ENCODE assay signal across 14 mouse cellular contexts in genomic region chr9:94839204-94839603, GRCm38 (mm10).
DNase-seq lines count a peak whose midpoint lies in the region; ATAC-seq and TF ChIP-seq lines count a peak whose summit lies in the region.
"Had no signal": no experiment of that assay in that cellular context is flagged by ENCODE, and none has a peak within 500 bp of the region (broad histone marks: within the 10 kb centered on the region; RNA-seq: fewer than 3 reads in every experiment).

No protein-coding gene starts in this region.

- no peaks in the 10 kb centered on the region for H3K27me3 ChIP-seq in hindbrain, embryonic 11.5 days (ENCODE audit: control insufficient read depth, insufficient read depth, low read length)
- no peaks in the 10 kb centered on the region for H3K27me3 ChIP-seq in hindbrain, embryonic 10.5 days (ENCODE audit: insufficient read depth, poor library complexity, severe bottlenecking)
- no peaks in the 10 kb centered on the region for H3K27me3 ChIP-seq in hindbrain, embryonic 14.5 days (ENCODE audit: control insufficient read depth, insufficient read depth, low read length)
- no peaks in the 10 kb centered on the region for H3K27me3 ChIP-seq in midbrain, embryonic 15.5 days (replicated peaks)
- no peaks in the 10 kb centered on the region for H3K27me3 ChIP-seq in liver, embryonic 12.5 days (replicated peaks)
- H3K27me3 ChIP-seq: kidney, embryonic 15.5 days had no signal

- H3K36me3 ChIP-seq in hindbrain, embryonic 11.5 days (ENCODE audit: control insufficient read depth, insufficient read depth, low read length): no peaks in the 10 kb centered on the region
- no peaks in the 10 kb centered on the region for H3K36me3 ChIP-seq in hindbrain, embryonic 10.5 days
- H3K36me3 ChIP-seq in hindbrain, embryonic 14.5 days (replicated peaks; ENCODE audit: control insufficient read depth, insufficient read depth): no peaks in the 10 kb centered on the region
- H3K36me3 ChIP-seq in midbrain, embryonic 15.5 days (replicated peaks): no peaks in the 10 kb centered on the region
- H3K36me3 ChIP-seq in liver, embryonic 12.5 days: no peaks in the 10 kb centered on the region
- H3K36me3 ChIP-seq: kidney, embryonic 15.5 days had no signal

- H3K4me3 ChIP-seq in hindbrain, embryonic 11.5 days (ENCODE audit: low read depth, low read length): no peak overlapping the region
- no peak overlapping the region for H3K4me3 ChIP-seq in hindbrain, embryonic 10.5 days
- H3K4me3 ChIP-seq in hindbrain, embryonic 14.5 days (replicated peaks; ENCODE audit: low read length): no peak overlapping the region
- no peak overlapping the region for H3K4me3 ChIP-seq in midbrain, embryonic 15.5 days
- H3K4me3 ChIP-seq in liver, embryonic 12.5 days: no peak overlapping the region
- H3K4me3 ChIP-seq: kidney, embryonic 15.5 days had no signal

- H3K9me3 ChIP-seq in hindbrain, embryonic 11.5 days (ENCODE audit: control insufficient read depth, low read length): no peaks in the 10 kb centered on the region
- H3K9me3 ChIP-seq in hindbrain, embryonic 10.5 days: no peaks in the 10 kb centered on the region
- no peaks in the 10 kb centered on the region for H3K9me3 ChIP-seq in hindbrain, embryonic 14.5 days (ENCODE audit: control insufficient read depth, low read length)
- no peaks in the 10 kb centered on the region for H3K9me3 ChIP-seq in midbrain, embryonic 15.5 days
- H3K9me3 ChIP-seq in liver, embryonic 12.5 days (replicated peaks): no peaks in the 10 kb centered on the region
- H3K9me3 ChIP-seq: kidney, embryonic 15.5 days had no signal

- H3K9ac ChIP-seq in hindbrain, embryonic 11.5 days (ENCODE audit: low read depth, low read length): no peak overlapping the region
- 0 out of 2 replicates have a peak overlapping the region, but pooled peaks have one; percentile 4 for H3K9ac ChIP-seq in hindbrain, embryonic 14.5 days
- H3K9ac ChIP-seq in midbrain, embryonic 15.5 days: no peak overlapping the region
- H3K9ac ChIP-seq in liver, embryonic 12.5 days: no peak overlapping the region
- H3K9ac ChIP-seq: kidney, embryonic 15.5 days; lung, embryonic 14.5 days had no signal

- no peak overlapping the region for H3K4me2 ChIP-seq in hindbrain, embryonic 11.5 days (replicated peaks; ENCODE audit: low read depth, low read length)
- peak overlapping the region; percentile 27 for H3K4me2 ChIP-seq in hindbrain, embryonic 14.5 days (replicated peaks)
- H3K4me2 ChIP-seq in midbrain, embryonic 15.5 days: peak overlapping the region; percentile 30
- H3K4me2 ChIP-seq in liver, embryonic 12.5 days: no peak overlapping the region
- H3K4me2 ChIP-seq: kidney, embryonic 15.5 days; lung, embryonic 14.5 days had no signal

- no peak for TF ChIP-seq POLR2A in brain, embryonic 14.5 days (IDR thresholded peaks at IDR 0.05; ENCODE audit: borderline replicate concordance, extremely low read depth, insufficient read depth, insufficient read length, poor library complexity, severe bottlenecking)

- no peaks in the 10 kb centered on the region for H3K4me1 ChIP-seq in hindbrain, embryonic 11.5 days (replicated peaks; ENCODE audit: control insufficient read depth, insufficient read depth, low read length)
- H3K4me1 ChIP-seq in hindbrain, embryonic 10.5 days (replicated peaks): peaks cover 14% of the 10 kb centered on the region; the same call in 1 of the 2 replicates
- peaks cover 23% of the 10 kb centered on the region for H3K4me1 ChIP-seq in hindbrain, embryonic 14.5 days (replicated peaks; ENCODE audit: control insufficient read depth, insufficient read depth, low read length)
- H3K4me1 ChIP-seq in midbrain, embryonic 15.5 days: peaks cover 23% of the 10 kb centered on the region
- H3K4me1 ChIP-seq in liver, embryonic 12.5 days: no peaks in the 10 kb centered on the region
- H3K4me1 ChIP-seq: kidney, embryonic 15.5 days had no signal

- H3K27ac ChIP-seq in hindbrain, embryonic 11.5 days (ENCODE audit: low read depth, low read length): no peak overlapping the region
- no peak overlapping the region for H3K27ac ChIP-seq in hindbrain, embryonic 10.5 days
- H3K27ac ChIP-seq in hindbrain, embryonic 14.5 days: 0 out of 2 replicates have a peak overlapping the region, but pooled peaks have one; percentile 35
- H3K27ac ChIP-seq in midbrain, embryonic 15.5 days: peak overlapping the region; percentile 58
- no peak overlapping the region for H3K27ac ChIP-seq in liver, embryonic 12.5 days
- H3K27ac ChIP-seq: kidney, embryonic 15.5 days had no signal

- no peak for TF ChIP-seq CTCF in brain, embryonic 14.5 days (IDR thresholded peaks at IDR 0.05; ENCODE audit: borderline replicate concordance, extremely low read depth, insufficient read depth, insufficient read length)

- WGBS in hindbrain, embryonic 11.5 days: 73% methylated on average over 11 of the region's 11 CpGs
- 72% methylated on average over 11 of the region's 11 CpGs for WGBS in hindbrain, embryonic 10.5 days
- 27% methylated on average over 11 of the region's 11 CpGs for WGBS in hindbrain, embryonic 14.5 days
- WGBS in midbrain, embryonic 15.5 days: 18% methylated on average over 11 of the region's 11 CpGs
- WGBS in liver, embryonic 12.5 days (ENCODE audit: insufficient replicate concordance): 80% methylated on average over 11 of the region's 11 CpGs

- 0 out of 2 replicates have a peak, but pooled peaks have one; percentile 8 for ATAC-seq in hindbrain, embryonic 11.5 days (ENCODE audit: low FRiP score)
- ATAC-seq in hindbrain, embryonic 14.5 days (ENCODE audit: low FRiP score): peak; percentile 34; the same call in 1 of the 2 replicates
- peak; percentile 77 for ATAC-seq in midbrain, embryonic 15.5 days (replicated peaks)
- ATAC-seq in liver, embryonic 12.5 days: no peak

- no peak for DNase-seq in hindbrain, embryonic 11.5 days (ENCODE audit: low spot score)
- no peak for DNase-seq in hindbrain, embryonic 10.5 days (ENCODE audit: low spot score)
- peak; percentile 78 for DNase-seq in brain, embryonic 14.5 days (ENCODE audit: low read depth)
- no peak for DNase-seq in hindbrain, embryonic 14.5 days (ENCODE audit: low spot score)
- DNase-seq in heart, adult 18-20 months: no peak
- no peak for DNase-seq in thymus, postnatal 10 days (ENCODE audit: low spot score in 2 of 2)
- DNase-seq: cerebellum, postnatal 36 days; heart, adult 11 months; heart, postnatal 36 days; lung, embryonic 14.5 days; thymus, adult 2 months had no signal

Comparison
In these comparisons a context has a peak if more than half of its experiments do, and no peak if none do; other contexts are left out.
1. H3K27ac ChIP-seq: peak in hindbrain, embryonic 14.5 days (single experiment) and midbrain, embryonic 15.5 days (single experiment); none in hindbrain, embryonic 11.5 days (single experiment), hindbrain, embryonic 10.5 days (single experiment) and liver, embryonic 12.5 days (single experiment).
2. H3K4me2 ChIP-seq: peak in hindbrain, embryonic 14.5 days (single experiment) and midbrain, embryonic 15.5 days (single experiment); none in hindbrain, embryonic 11.5 days (single experiment) and liver, embryonic 12.5 days (single experiment).